Mouse (Mus musculus): ENCODE measurements around the gene Hk1. TPM values are rescaled to one million over a fixed set of nuclear protein-coding genes. Genes with fewer than 3 reads are reported as not detected.

The Hk1 gene
- total and polyA plus RNA-seq, 3 experiments, result 192 to 740 (median 441) TPM

DNA sequence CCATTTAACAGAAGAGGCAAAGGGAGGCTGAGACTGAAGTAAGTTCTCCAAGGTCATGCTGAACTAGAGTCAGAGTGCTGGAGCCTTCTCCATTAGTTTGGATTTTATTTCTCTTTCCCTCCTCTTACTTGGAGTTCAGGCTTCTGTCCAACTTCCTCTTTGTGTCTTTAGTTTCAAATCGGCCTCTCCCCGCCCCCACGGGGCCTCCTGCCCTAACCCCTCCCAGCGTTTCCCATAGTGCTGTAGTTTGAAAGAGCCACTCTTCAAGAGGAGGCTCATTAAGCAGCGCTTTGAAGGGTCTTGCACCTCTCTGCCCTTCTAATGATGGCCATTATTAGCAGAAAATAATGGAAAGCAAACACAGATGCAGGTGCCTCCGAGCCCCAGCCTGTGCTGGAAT lies 68.2 kb downstream of the Hk1 start (continued):
- TF ChIP-seq RCOR1 (IDR thresholded peaks at IDR 0.05; ENCODE audit: low read depth, low read length), result peak; percentile 57

DNA sequence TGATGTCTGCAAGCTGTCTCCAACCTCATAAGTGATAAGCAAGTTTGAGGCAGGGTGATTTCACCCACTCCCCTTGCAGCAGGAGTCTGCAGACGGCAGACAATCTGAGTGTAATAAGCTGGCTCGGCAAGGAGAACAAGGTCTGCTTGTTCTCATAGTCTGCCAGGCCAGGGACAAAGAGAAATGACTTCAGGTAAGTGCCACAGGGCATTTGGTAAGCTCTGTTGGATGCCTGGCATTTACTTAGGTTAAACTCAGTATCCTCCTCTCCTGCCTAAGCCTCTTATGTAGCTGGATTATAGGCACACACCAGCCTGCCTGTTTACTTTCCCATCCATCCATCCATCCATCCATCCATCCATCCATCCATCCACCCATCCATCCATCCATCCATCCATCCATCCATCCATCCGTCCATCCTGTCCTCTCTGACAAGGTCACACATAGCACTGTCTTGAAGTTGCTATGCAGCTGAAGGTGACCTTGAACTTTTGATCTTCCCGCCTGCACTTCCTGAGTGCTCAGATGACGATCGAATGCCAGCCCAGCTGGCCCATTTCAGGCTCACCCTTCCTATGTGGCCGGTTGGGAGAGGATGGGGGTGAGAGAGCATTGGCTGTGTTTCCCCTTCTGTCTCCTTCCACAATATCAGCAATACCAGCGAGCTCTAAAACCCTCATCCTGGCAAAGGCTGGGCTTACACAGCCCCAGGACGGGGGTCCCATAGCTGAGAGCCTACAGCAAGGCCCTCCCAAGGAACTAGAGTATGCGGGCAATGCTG lies 69.3 kb downstream of the Hk1 start:
- H3K9me3 ChIP-seq (replicated peaks; ENCODE audit: insufficient read depth, low read length), result no peaks in the 10 kb centered on the region
- H3K4me1 ChIP-seq (ENCODE audit: control insufficient read depth in 1 of 2, insufficient read depth in 2 of 2, low read length in 2 of 2), result peaks cover 23 to 32% of the 10 kb centered on the region in 2 experiments
- no peak overlapping the region for H3K4me3 ChIP-seq (ENCODE audit: control insufficient read depth in 1 of 2, insufficient read depth in 1 of 2, low read depth in 2 of 2, low read length in 2 of 2)
- H3K27me3 ChIP-seq (ENCODE audit: control insufficient read depth in 1 of 2, insufficient read depth in 2 of 2, low read length in 2 of 2), result no peaks in the 10 kb centered on the region
- no peak overlapping the region for H3K9ac ChIP-seq (ENCODE audit: control insufficient read depth, low read depth, low read length, poor library complexity, severe bottlenecking)
- TF ChIP-seq UBTF (IDR thresholded peaks at IDR 0.05; ENCODE audit: borderline replicate concordance, insufficient read depth, low read depth, low read length) (no peak), GATA1 (IDR thresholded peaks at IDR 0.05; ENCODE audit: low read depth, low read length) (no peak), HCFC1 (IDR thresholded peaks at IDR 0.05; ENCODE audit: low read depth, low read length) (no peak), ZC3H11A (IDR thresholded peaks at IDR 0.05; ENCODE audit: low read depth, low read length) (no peak), E2F4 (IDR thresholded peaks at IDR 0.05; ENCODE audit: borderline replicate concordance, low read depth, low read length) (no peak), CHD1 (IDR thresholded peaks at IDR 0.05; ENCODE audit: low read depth, low read length) (no peak), ZMIZ1 (IDR thresholded peaks at IDR 0.05; ENCODE audit: low read depth, low read length) (0 out of 2 replicates have a peak, but pooled peaks have one; percentile 4)
- H3K36me3 ChIP-seq (ENCODE audit: control insufficient read depth in 1 of 2, insufficient read depth in 2 of 2, low read length in 2 of 2), result peaks cover 38 to 55% of the 10 kb centered on the region in 2 experiments
- H3K79me2 ChIP-seq (ENCODE audit: control insufficient read depth, insufficient read depth, low read length, poor library complexity), result peaks cover 35% of the 10 kb centered on the region
- no peak overlapping the region for H3K27ac ChIP-seq (ENCODE audit: control insufficient read depth, low read depth, low read length)
- DNase-seq (ENCODE audit: low read depth, low spot score), result no peak

- H3K4me1 ChIP-seq (ENCODE audit: control insufficient read depth in 1 of 2, insufficient read depth in 2 of 2, low read length in 2 of 2), result peaks cover 23 to 30% of the 10 kb centered on the region in 2 experiments
- TF ChIP-seq HCFC1 (IDR thresholded peaks at IDR 0.05; ENCODE audit: low read depth, low read length), result no peak
- no peak for TF ChIP-seq RAD21 (IDR thresholded peaks at IDR 0.05; ENCODE audit: low read depth, low read length)
- TF ChIP-seq TCF12 (IDR thresholded peaks at IDR 0.05; ENCODE audit: low read depth, low read length), result no peak
- no peak for TF ChIP-seq CHD1 (IDR thresholded peaks at IDR 0.05; ENCODE audit: low read depth, low read length)
These were observed 70.1 kb downstream of the Hk1 start for GRCm38 (mm10) chr10:62309593-62309992.

More at GRCm38 (mm10) chr10:62309593-62309992, 70.1 kb downstream of the Hk1 start:
- DNase-seq (ENCODE audit: low read depth, low spot score), result no peak
- no peak overlapping the region for H3K9ac ChIP-seq (ENCODE audit: control insufficient read depth, low read depth, low read length, poor library complexity, severe bottlenecking)
- peaks cover 33 to 51% of the 10 kb centered on the region in 2 experiments for H3K36me3 ChIP-seq (ENCODE audit: control insufficient read depth in 1 of 2, insufficient read depth in 2 of 2, low read length in 2 of 2)
- H3K79me2 ChIP-seq (ENCODE audit: control insufficient read depth, insufficient read depth, low read length, poor library complexity), result peaks cover 38% of the 10 kb centered on the region
- H3K9me3 ChIP-seq (replicated peaks; ENCODE audit: insufficient read depth, low read length), result no peaks in the 10 kb centered on the region
- no peak overlapping the region for H3K27ac ChIP-seq (ENCODE audit: control insufficient read depth, low read depth, low read length)
- H3K27me3 ChIP-seq (ENCODE audit: control insufficient read depth in 1 of 2, insufficient read depth in 2 of 2, low read length in 2 of 2), result no peaks in the 10 kb centered on the region
- H3K4me3 ChIP-seq (ENCODE audit: control insufficient read depth in 1 of 2, insufficient read depth in 1 of 2, low read depth in 2 of 2, low read length in 2 of 2), result no peak overlapping the region
